Mouse (Mus musculus) MEL (cell line): ENCODE data around the gene Cyp2c23. TPM values are rescaled to one million over a fixed set of nuclear protein-coding genes. Genes with fewer than 3 reads are reported as not detected.

Experiments used
- DNase-seq: peaks from one replicate; pipeline ENCODE4 v3.0.0; 2011; ENCODE audit warnings: low read depth, low spot score
- H3K27ac ChIP-seq: 2 replicates; pipeline ENCODE4 v1.5.1; 2012; ENCODE audit warnings: low read depth, mild to moderate bottlenecking, control low read depth, low read length, moderate library complexity; ENCODE audit not compliant: control insufficient read depth
- H3K27me3 ChIP-seq, 2 experiments: fragments of 150-350 bp in 1 of 2; sonication (generic) in 1 of 2; 2 replicates each; pipeline ENCODE4 v1.6.1; 2012; ENCODE audit warnings: low read length in 2 of 2, mild to moderate bottlenecking in 2 of 2, improper control_type of control experiment in 1 of 2, moderate library complexity in 1 of 2; ENCODE audit not compliant: insufficient read depth in 2 of 2, control insufficient read depth in 1 of 2
- H3K36me3 ChIP-seq, 2 experiments: 2 replicates each; pipeline ENCODE4 v1.6.1; 2012 to 2014; ENCODE audit warnings: low read length in 2 of 2, improper control_type of control experiment in 1 of 2, inconsistent platforms in 1 of 2, mild to moderate bottlenecking in 1 of 2; ENCODE audit not compliant: insufficient read depth in 2 of 2, control insufficient read depth in 1 of 2
- H3K4me1 ChIP-seq, 2 experiments: fragments of 150-350 bp in 1 of 2; sonication (generic) in 1 of 2; 2 replicates each; pipeline ENCODE4 v1.6.1; 2012; ENCODE audit warnings: low read length in 2 of 2, improper control_type of control experiment in 1 of 2, mild to moderate bottlenecking in 1 of 2; ENCODE audit not compliant: insufficient read depth in 2 of 2, control insufficient read depth in 1 of 2
- H3K4me3 ChIP-seq, 2 experiments: fragments of 150-350 bp in 1 of 2; sonication (generic) in 1 of 2; 2 replicates each; pipeline ENCODE4 v1.5.1; 2012; ENCODE audit warnings: low read depth in 2 of 2, low read length in 2 of 2, mild to moderate bottlenecking in 2 of 2, moderate library complexity in 2 of 2, control low read depth in 1 of 2, improper control_type of control experiment in 1 of 2; ENCODE audit not compliant: control insufficient read depth in 1 of 2, insufficient read depth in 1 of 2
- H3K79me2 ChIP-seq: 2 replicates; pipeline ENCODE4 v1.6.1; 2012; ENCODE audit warnings: mild to moderate bottlenecking, low read length, moderate library complexity; ENCODE audit not compliant: control insufficient read depth, poor library complexity, insufficient read depth
- H3K9ac ChIP-seq: 2 replicates; pipeline ENCODE4 v1.6.1; 2012; ENCODE audit warnings: low read depth, mild to moderate bottlenecking, control low read depth, low read length, moderate library complexity; ENCODE audit not compliant: control insufficient read depth, poor library complexity, severe bottlenecking
- H3K9me3 ChIP-seq: fragments of 150-350 bp; sonication (generic); replicated peaks from 2 replicates; pipeline ENCODE4 v1.6.1; 2012; ENCODE audit warnings: mild to moderate bottlenecking, low read length, improper control_type of control experiment, moderate library complexity; ENCODE audit not compliant: insufficient read depth
- BHLHE40 ChIP-seq: IDR thresholded peaks from 2 replicates; pipeline ENCODE4 v1.6.1; 2012; ENCODE audit warnings: low read depth, mild to moderate bottlenecking, inconsistent platforms, low read length, improper control_type of control experiment, borderline replicate concordance
- CHD2 ChIP-seq: IDR thresholded peaks from 2 replicates; pipeline ENCODE4 v1.6.1; 2011; ENCODE audit warnings: low read length, improper control_type of control experiment
- CTCF ChIP-seq, 3 experiments: IDR thresholded peaks in 2 of 3; conservative IDR thresholded peaks in 1 of 3; 2 replicates each; pipeline ENCODE4 v1.5.1; 2011 to 2012; ENCODE audit warnings: low read length in 3 of 3, low read depth in 2 of 3, mild to moderate bottlenecking in 2 of 3, improper control_type of control experiment in 1 of 3, inconsistent platforms in 1 of 3, mixed read lengths in 1 of 3, moderate library complexity in 1 of 3; ENCODE audit not compliant: control insufficient read depth in 1 of 3, insufficient read depth in 1 of 3, poor library complexity in 1 of 3, severe bottlenecking in 1 of 3
- E2F4 ChIP-seq: IDR thresholded peaks from 2 replicates; pipeline ENCODE4 v1.6.1; 2011; ENCODE audit warnings: low read depth, low read length, improper control_type of control experiment, borderline replicate concordance
- ELF1 ChIP-seq: IDR thresholded peaks from 2 replicates; pipeline ENCODE4 v1.6.1; 2014; ENCODE audit warnings: low read depth, mild to moderate bottlenecking, inconsistent platforms, low read length, improper control_type of control experiment, moderate library complexity
- EP300 ChIP-seq, 2 experiments: IDR thresholded peaks; 2 replicates each; pipeline ENCODE4 v1.6.1; 2011; ENCODE audit warnings: improper control_type of control experiment in 2 of 2, low read length in 2 of 2, low read depth in 1 of 2, mild to moderate bottlenecking in 1 of 2
- ETS1 ChIP-seq: IDR thresholded peaks from 2 replicates; pipeline ENCODE4 v1.6.1; 2012; ENCODE audit warnings: low read depth, mild to moderate bottlenecking, inconsistent platforms, low read length, improper control_type of control experiment, moderate library complexity
- GABPA ChIP-seq: IDR thresholded peaks from 2 replicates; pipeline ENCODE4 v1.6.1; 2012; ENCODE audit warnings: low read depth, mild to moderate bottlenecking, inconsistent platforms, low read length, improper control_type of control experiment, moderate library complexity
- GATA1 ChIP-seq: IDR thresholded peaks from 2 replicates; pipeline ENCODE4 v1.6.1; 2011; ENCODE audit warnings: low read depth, low read length, improper control_type of control experiment
- HCFC1 ChIP-seq: IDR thresholded peaks from 2 replicates; pipeline ENCODE4 v1.6.1; 2012; ENCODE audit warnings: low read depth, mild to moderate bottlenecking, inconsistent platforms, low read length, improper control_type of control experiment, moderate library complexity
- KAT2A ChIP-seq: conservative IDR thresholded peaks from 2 replicates; pipeline ENCODE4 v1.6.1; 2012; ENCODE audit warnings: low read depth, low read length, improper control_type of control experiment, inconsistent platforms
- MAFK ChIP-seq: IDR thresholded peaks from 2 replicates; pipeline ENCODE4 v1.6.1; 2011; ENCODE audit warnings: low read depth, mild to moderate bottlenecking, low read length, improper control_type of control experiment, borderline replicate concordance
- MAX ChIP-seq: IDR thresholded peaks from 2 replicates; pipeline ENCODE4 v1.6.1; 2011; ENCODE audit warnings: low read length, improper control_type of control experiment
- MAZ ChIP-seq: IDR thresholded peaks from 2 replicates; pipeline ENCODE4 v1.6.1; 2012; ENCODE audit warnings: low read depth, mild to moderate bottlenecking, inconsistent platforms, low read length, improper control_type of control experiment
- MEF2A ChIP-seq: IDR thresholded peaks from 2 replicates; pipeline ENCODE4 v1.6.1; 2014; ENCODE audit warnings: low read depth, mild to moderate bottlenecking, inconsistent platforms, low read length, improper control_type of control experiment; ENCODE audit not compliant: poor library complexity, insufficient replicate concordance, severe bottlenecking; ENCODE audit errors: extremely low read depth
- MYB ChIP-seq: IDR thresholded peaks from 2 replicates; pipeline ENCODE4 v1.6.1; 2011; ENCODE audit warnings: mild to moderate bottlenecking, low read depth, low read length, improper control_type of control experiment
- POLR2A ChIP-seq, 2 experiments: IDR thresholded peaks; 2 replicates each; pipeline ENCODE4 v1.6.1; 2011 to 2012; ENCODE audit warnings: low read length in 2 of 2, mild to moderate bottlenecking in 2 of 2, control low read depth in 1 of 2, improper control_type of control experiment in 1 of 2, low read depth in 1 of 2, moderate library complexity in 1 of 2; ENCODE audit not compliant: control insufficient read depth in 1 of 2, insufficient read depth in 1 of 2, poor library complexity in 1 of 2
- POLR2AphosphoS2 ChIP-seq: IDR thresholded peaks from 2 replicates; pipeline ENCODE4 v1.6.1; 2011; ENCODE audit warnings: low read length, improper control_type of control experiment
- POLR2AphosphoS5 ChIP-seq: IDR thresholded peaks from 2 replicates; pipeline ENCODE4 v1.6.1; 2012; ENCODE audit warnings: low read depth, borderline replicate concordance, mild to moderate bottlenecking, inconsistent platforms, low read length, moderate library complexity, mixed read lengths
- RCOR1 ChIP-seq: IDR thresholded peaks from 2 replicates; pipeline ENCODE4 v1.6.1; 2012; ENCODE audit warnings: low read depth, mild to moderate bottlenecking, inconsistent platforms, low read length, improper control_type of control experiment
- SIN3A ChIP-seq: IDR thresholded peaks from 2 replicates; pipeline ENCODE4 v1.6.1; 2012; ENCODE audit warnings: low read length, improper control_type of control experiment, inconsistent platforms
- SMC3 ChIP-seq: IDR thresholded peaks from 2 replicates; pipeline ENCODE4 v1.6.1; 2011; ENCODE audit warnings: low read depth, low read length, improper control_type of control experiment
- TAL1 ChIP-seq: IDR thresholded peaks from 2 replicates; pipeline ENCODE4 v1.6.1; 2012; ENCODE audit warnings: mild to moderate bottlenecking, inconsistent platforms, low read length, moderate library complexity, mixed read lengths
- TBP ChIP-seq: IDR thresholded peaks from 2 replicates; pipeline ENCODE4 v1.8.0; 2011; ENCODE audit warnings: low read depth, low read length, improper control_type of control experiment
- TCF12 ChIP-seq: IDR thresholded peaks from 2 replicates; pipeline ENCODE4 v1.6.1; 2014; ENCODE audit warnings: low read depth, mild to moderate bottlenecking, inconsistent platforms, low read length, improper control_type of control experiment, moderate library complexity
- UBTF ChIP-seq: IDR thresholded peaks from 2 replicates; pipeline ENCODE4 v1.6.1; 2012; ENCODE audit warnings: low read depth, mild to moderate bottlenecking, inconsistent platforms, low read length, improper control_type of control experiment, moderate library complexity, borderline replicate concordance; ENCODE audit not compliant: insufficient read depth
- USF2 ChIP-seq, 2 experiments: IDR thresholded peaks; 2 replicates each; pipeline ENCODE4 v1.6.1; 2011 to 2012; ENCODE audit warnings: improper control_type of control experiment in 2 of 2, low read length in 2 of 2, borderline replicate concordance in 1 of 2, inconsistent platforms in 1 of 2, low read depth in 1 of 2, mild to moderate bottlenecking in 1 of 2; ENCODE audit not compliant: insufficient read depth in 1 of 2
- ZC3H11A ChIP-seq: IDR thresholded peaks from 2 replicates; pipeline ENCODE4 v1.6.1; 2012; ENCODE audit warnings: low read depth, mild to moderate bottlenecking, inconsistent platforms, low read length, improper control_type of control experiment
- ZKSCAN1 ChIP-seq: IDR thresholded peaks from 2 replicates; pipeline ENCODE4 v1.6.1; 2012; ENCODE audit warnings: low read depth, mild to moderate bottlenecking, inconsistent platforms, low read length, improper control_type of control experiment, moderate library complexity
- ZNF384 ChIP-seq: IDR thresholded peaks from 2 replicates; pipeline ENCODE4 v1.6.1; 2012; ENCODE audit warnings: low read depth, mild to moderate bottlenecking, inconsistent platforms, low read length, improper control_type of control experiment
- polyA plus RNA-seq, 2 experiments: library from polyadenylated mRNA; stranded (reverse) in 1 of 2; unstranded in 1 of 2; fragments of >175 nt in 1 of 2; fragments of >200 nt in 1 of 2; gene quantifications; 2 replicates each; pipeline versions ENCODE4 v1.2.1 to v1.2.4; 2012; ENCODE audit warnings: low replicate concordance in 2 of 2, low read depth in 1 of 2; ENCODE audit not compliant: insufficient read length in 2 of 2, insufficient read depth in 1 of 2, missing spikeins in 1 of 2
- total RNA-seq: library from RNA; depleted of rRNA; stranded (reverse); fragments of 300-350 nt; gene quantifications from 2 replicates; pipeline ENCODE4 v1.2.3, GENCODE M21; 2012

Gene Cyp2c23
- total and polyA plus RNA-seq, 3 experiments: not detected

DNA sequence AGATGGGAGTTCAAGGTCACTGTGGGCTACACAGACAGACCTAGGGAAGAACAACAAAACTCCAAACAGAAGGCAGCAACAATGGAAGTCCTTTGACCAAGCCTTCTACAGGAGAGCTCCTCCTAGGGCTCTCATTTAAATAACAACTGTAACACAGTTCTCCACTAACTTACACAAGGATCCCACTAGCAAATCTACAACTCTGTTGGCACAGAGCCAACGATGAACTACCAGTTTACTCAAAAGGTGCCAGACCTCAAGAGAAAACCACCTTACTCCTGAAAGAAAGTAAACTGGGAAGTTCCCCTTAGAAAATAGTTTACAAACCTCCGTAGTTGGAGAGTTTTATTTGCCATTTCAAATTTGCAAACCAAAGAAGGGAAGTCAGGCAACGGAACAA, 20.3 kb upstream of the Cyp2c23 start:
- H3K4me1 ChIP-seq: peaks cover 8 to 12% of the 10 kb centered on the region in 2 experiments
- H3K9ac ChIP-seq: no peak overlapping the region
- DNase-seq: peak; percentile 56
- TF ChIP-seq MAZ: no peak
- TF ChIP-seq E2F4: no peak
- TF ChIP-seq SIN3A: no peak
- TF ChIP-seq TAL1: no peak
- no peak for TF ChIP-seq EP300 (IDR thresholded peaks at IDR 0.05; ENCODE audit: low read depth in 1 of 2, low read length in 2 of 2)
- no peak for TF ChIP-seq GATA1
- no peak for TF ChIP-seq MEF2A
- no peak for TF ChIP-seq UBTF
- no peak for TF ChIP-seq MAFK
- TF ChIP-seq ETS1: no peak
- TF ChIP-seq USF2 (IDR thresholded peaks at IDR 0.05; ENCODE audit: borderline replicate concordance in 1 of 2, insufficient read depth in 1 of 2, low read depth in 1 of 2, low read length in 2 of 2): no peak
- H3K27ac ChIP-seq: no peak overlapping the region
- no peaks in the 10 kb centered on the region for H3K9me3 ChIP-seq
- no peaks in the 10 kb centered on the region; the same call in 1 of the 2 replicates for H3K79me2 ChIP-seq
- H3K27me3 ChIP-seq: no peaks in the 10 kb centered on the region
- H3K4me3 ChIP-seq: no peak overlapping the region
- peaks cover 28 to 30% of the 10 kb centered on the region in 2 experiments for H3K36me3 ChIP-seq

GRCm38 (mm10) chr19:44045847-44046246, 16.8 kb upstream of the Cyp2c23 start:
- Histone ChIP-seq H3K36me3 (peaks cover 21 to 32% of the 10 kb centered on the region in 2 experiments), H3K4me1 (peaks cover 4 to 10% of the 10 kb centered on the region in 2 experiments; a peak in 3 of 4 replicates), H3K9me3 (no peaks in the 10 kb centered on the region), H3K79me2 (no peaks in the 10 kb centered on the region), H3K4me3 (no peak overlapping the region), H3K9ac (no peak overlapping the region), H3K27ac (no peak overlapping the region), H3K27me3 (no peaks in the 10 kb centered on the region)
- peak; percentile 77 for DNase-seq
- TF ChIP-seq ETS1: peak; percentile 46; the same call in 1 of the 2 replicates
- TF ChIP-seq POLR2AphosphoS5: no peak
- TF ChIP-seq CHD2: no peak
- no peak for TF ChIP-seq USF2 (IDR thresholded peaks at IDR 0.05; ENCODE audit: borderline replicate concordance in 1 of 2, insufficient read depth in 1 of 2, low read depth in 1 of 2, low read length in 2 of 2)
- no peak for TF ChIP-seq MAFK
- 0 out of 2 replicates have a peak, but pooled peaks have one; percentile 15 for TF ChIP-seq TCF12
- no peak for TF ChIP-seq MYB
- peak; percentile 67 for TF ChIP-seq RCOR1
- no peak for TF ChIP-seq UBTF
- 0 out of 2 replicates have a peak, but pooled peaks have one; percentile 11 for TF ChIP-seq TBP
- 0 out of 2 replicates have a peak, but pooled peaks have one; percentile 22 for TF ChIP-seq KAT2A
- no peak for TF ChIP-seq SMC3
- TF ChIP-seq MAZ: peak; percentile 66; the same call in 1 of the 2 replicates
- no peak for TF ChIP-seq CTCF (IDR thresholded peaks at IDR 0.05 in 2 of 3, conservative IDR thresholded peaks at IDR 0.05 in 1 of 3; ENCODE audit: control insufficient read depth in 1 of 3, insufficient read depth in 1 of 3, low read depth in 2 of 3, low read length in 3 of 3, poor library complexity in 1 of 3, severe bottlenecking in 1 of 3)
- no peak for TF ChIP-seq MEF2A
- TF ChIP-seq ZC3H11A: no peak
- no peak for TF ChIP-seq BHLHE40
- no peak for TF ChIP-seq POLR2AphosphoS2
- no peak for TF ChIP-seq GATA1
- peak; percentile 35; the same call in 1 of the 2 replicates for TF ChIP-seq ELF1
- peak; percentile 44 to 78; a peak in 3 of 4 replicates for TF ChIP-seq EP300 (IDR thresholded peaks at IDR 0.05; ENCODE audit: low read depth in 1 of 2, low read length in 2 of 2)
- no peak for TF ChIP-seq GABPA
- no peak for TF ChIP-seq ZKSCAN1
- no peak for TF ChIP-seq ZNF384
- TF ChIP-seq HCFC1: 0 out of 2 replicates have a peak, but pooled peaks have one; percentile 35
- no peak for TF ChIP-seq POLR2A (IDR thresholded peaks at IDR 0.05; ENCODE audit: control insufficient read depth in 1 of 2, insufficient read depth in 1 of 2, low read depth in 1 of 2, low read length in 2 of 2, poor library complexity in 1 of 2)
- TF ChIP-seq MAX: peak; percentile 59; the same call in 1 of the 2 replicates
